Comparison of ENCODE assay signal across 27 mouse cellular contexts in the genomic region with DNA sequence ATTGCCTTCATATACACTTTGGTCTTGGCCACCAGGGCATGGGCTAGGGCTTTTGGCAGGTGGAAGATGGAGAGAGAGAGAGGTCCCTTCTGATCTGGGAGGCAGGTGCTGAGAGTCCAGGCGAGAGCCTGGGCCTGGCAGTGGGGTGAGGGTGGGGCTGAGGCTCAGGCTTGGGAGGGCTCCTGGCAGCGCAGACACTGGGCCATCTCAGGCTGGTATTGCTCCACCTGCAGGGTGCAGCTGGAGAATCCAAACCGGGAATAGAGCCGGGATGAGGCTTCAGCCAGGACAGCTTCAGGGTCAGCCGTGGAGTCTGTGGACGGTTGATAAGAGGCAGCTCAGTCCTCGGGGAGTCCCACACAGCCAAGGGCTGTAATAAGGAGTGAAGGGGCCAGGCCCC. TPM values are rescaled to one million over a fixed set of nuclear protein-coding genes. Genes with fewer than 3 reads are reported as not detected.
DNase-seq lines count a peak whose midpoint lies in the region; ATAC-seq and TF ChIP-seq lines count a peak whose summit lies in the region.
"Had no signal": no experiment of that assay in that cellular context is flagged by ENCODE, and none has a peak within 500 bp of the region (broad histone marks: within the 10 kb centered on the region; RNA-seq: fewer than 3 reads in every experiment).

No protein-coding gene starts in this region.

- peaks cover 34% of the 10 kb centered on the region for H3K4me1 ChIP-seq in hindbrain, embryonic 10.5 days (replicated peaks)
- H3K4me1 ChIP-seq in hindbrain, embryonic 16.5 days (ENCODE audit: control insufficient read depth, insufficient read depth, low read depth, low read length): no peaks in the 10 kb centered on the region
- H3K4me1 ChIP-seq in hindbrain, embryonic 13.5 days (replicated peaks): peaks cover 44% of the 10 kb centered on the region
- H3K4me1 ChIP-seq in midbrain, embryonic 13.5 days (replicated peaks): peaks cover 33% of the 10 kb centered on the region
- H3K4me1 ChIP-seq in kidney, adult 2 months (ENCODE audit: control insufficient read depth, insufficient read depth, low read length): no peaks in the 10 kb centered on the region
- H3K4me1 ChIP-seq: embryonic facial prominence, embryonic 12.5 days; forebrain, embryonic 15.5 days; limb, embryonic 15.5 days had no signal

- DNase-seq in hindbrain, embryonic 10.5 days (ENCODE audit: low spot score): no peak
- DNase-seq in 3T3-L1 (ENCODE audit: low read depth, low spot score): peak; percentile 28
- no peak for DNase-seq in lung, adult 18-20 months
- no peak for DNase-seq in adrenal gland, adult 8-10 months
- DNase-seq in kidney, adult 2 months: no peak
- DNase-seq: adrenal gland, adult 2 months; cerebellum, adult 11 months; heart, postnatal 4 days; kidney, adult 11 months; right cerebral cortex, postnatal 25 days; thymus, postnatal 25 days had no signal

- peak overlapping the region; percentile 35; the same call in 1 of the 2 replicates for H3K27ac ChIP-seq in hindbrain, embryonic 10.5 days
- no peak overlapping the region for H3K27ac ChIP-seq in hindbrain, embryonic 16.5 days (ENCODE audit: low read depth, low read length)
- H3K27ac ChIP-seq in hindbrain, embryonic 13.5 days: peak overlapping the region; percentile 58; the same call in 1 of the 2 replicates
- peak overlapping the region; percentile 45 for H3K27ac ChIP-seq in midbrain, embryonic 13.5 days
- no peak overlapping the region for H3K27ac ChIP-seq in kidney, adult 2 months (ENCODE audit: insufficient read depth, low read depth, low read length)
- H3K27ac ChIP-seq: embryonic facial prominence, embryonic 12.5 days; forebrain, embryonic 15.5 days; heart, embryonic 15.5 days; kidney, postnatal 0 days; limb, embryonic 15.5 days; liver, embryonic 15.5 days had no signal

- H3K9me3 ChIP-seq in hindbrain, embryonic 10.5 days: no peaks in the 10 kb centered on the region
- H3K9me3 ChIP-seq in hindbrain, embryonic 16.5 days (ENCODE audit: control insufficient read depth, low read length): no peaks in the 10 kb centered on the region
- no peaks in the 10 kb centered on the region for H3K9me3 ChIP-seq in hindbrain, embryonic 13.5 days
- H3K9me3 ChIP-seq in midbrain, embryonic 13.5 days: no peaks in the 10 kb centered on the region
- H3K9me3 ChIP-seq: embryonic facial prominence, embryonic 12.5 days; forebrain, embryonic 15.5 days; heart, embryonic 15.5 days; limb, embryonic 15.5 days; liver, embryonic 15.5 days had no signal

- TF ChIP-seq CTCF in kidney, adult 2 months (conservative IDR thresholded peaks at IDR 0.05; ENCODE audit: insufficient read depth, insufficient read length, low read depth, low read length): no peak

- WGBS in hindbrain, embryonic 10.5 days: 33% methylated on average over 7 of the region's 7 CpGs
- WGBS in hindbrain, embryonic 16.5 days: 35% methylated on average over 7 of the region's 7 CpGs
- 21% methylated on average over 7 of the region's 7 CpGs for WGBS in hindbrain, embryonic 13.5 days
- 27% methylated on average over 7 of the region's 7 CpGs for WGBS in midbrain, embryonic 13.5 days
- WGBS in kidney, adult 2 months: 54% methylated on average over 7 of the region's 7 CpGs

- no peak overlapping the region for H3K4me3 ChIP-seq in hindbrain, embryonic 10.5 days
- H3K4me3 ChIP-seq in hindbrain, embryonic 16.5 days (ENCODE audit: low read length): no peak overlapping the region
- no peak overlapping the region for H3K4me3 ChIP-seq in hindbrain, embryonic 13.5 days
- no peak overlapping the region for H3K4me3 ChIP-seq in midbrain, embryonic 13.5 days (replicated peaks)
- no peak overlapping the region for H3K4me3 ChIP-seq in kidney, adult 2 months (ENCODE audit: insufficient read depth, low read depth, low read length)
- H3K4me3 ChIP-seq: embryonic facial prominence, embryonic 12.5 days; forebrain, embryonic 15.5 days; heart, embryonic 15.5 days; limb, embryonic 15.5 days; liver, embryonic 15.5 days had no signal

- peaks cover 73% of the 10 kb centered on the region for H3K27me3 ChIP-seq in hindbrain, embryonic 10.5 days (ENCODE audit: insufficient read depth, poor library complexity, severe bottlenecking)
- H3K27me3 ChIP-seq in hindbrain, embryonic 16.5 days (replicated peaks; ENCODE audit: control insufficient read depth, insufficient read depth, low read length): peaks cover 11% of the 10 kb centered on the region
- peaks cover 27% of the 10 kb centered on the region for H3K27me3 ChIP-seq in hindbrain, embryonic 13.5 days
- H3K27me3 ChIP-seq in midbrain, embryonic 13.5 days: peaks cover 39% of the 10 kb centered on the region
- no peaks in the 10 kb centered on the region for H3K27me3 ChIP-seq in kidney, adult 2 months (replicated peaks; ENCODE audit: control insufficient read depth, insufficient read depth, low read length)

- TF ChIP-seq POLR2A in kidney, adult 2 months (IDR thresholded peaks at IDR 0.05; ENCODE audit: low read depth, low read length): no peak

- ATAC-seq in hindbrain, embryonic 16.5 days: no peak
- no peak for ATAC-seq in hindbrain, embryonic 13.5 days (ENCODE audit: low FRiP score)
- no peak for ATAC-seq in midbrain, embryonic 13.5 days
- ATAC-seq: forebrain, embryonic 15.5 days; lung, postnatal 0 days had no signal

- H3K36me3 ChIP-seq in hindbrain, embryonic 10.5 days: no peaks in the 10 kb centered on the region
- H3K36me3 ChIP-seq in hindbrain, embryonic 16.5 days (ENCODE audit: control insufficient read depth, insufficient read depth, low read length): no peaks in the 10 kb centered on the region
- peaks cover 5% of the 10 kb centered on the region; the same call in 1 of the 2 replicates for H3K36me3 ChIP-seq in hindbrain, embryonic 13.5 days
- H3K36me3 ChIP-seq in midbrain, embryonic 13.5 days: no peaks in the 10 kb centered on the region
- H3K36me3 ChIP-seq in kidney, adult 2 months (ENCODE audit: control insufficient read depth, insufficient read depth, low read length): no peaks in the 10 kb centered on the region
- H3K36me3 ChIP-seq: embryonic facial prominence, embryonic 12.5 days; forebrain, embryonic 15.5 days; heart, embryonic 15.5 days; limb, embryonic 15.5 days; liver, embryonic 15.5 days had no signal

- H3K9ac ChIP-seq in hindbrain, embryonic 16.5 days (ENCODE audit: low read depth, low read length): no peak overlapping the region
- peak overlapping the region; percentile 49; the same call in 1 of the 2 replicates for H3K9ac ChIP-seq in hindbrain, embryonic 13.5 days
- H3K9ac ChIP-seq in midbrain, embryonic 13.5 days (replicated peaks): peak overlapping the region; percentile 47; the same call in 1 of the 2 replicates
- H3K9ac ChIP-seq: embryonic facial prominence, embryonic 12.5 days; forebrain, embryonic 15.5 days; heart, embryonic 15.5 days; limb, embryonic 15.5 days; liver, embryonic 15.5 days had no signal

- no peak overlapping the region for H3K4me2 ChIP-seq in hindbrain, embryonic 16.5 days (ENCODE audit: low read length)
- no peak overlapping the region for H3K4me2 ChIP-seq in hindbrain, embryonic 13.5 days
- no peak overlapping the region for H3K4me2 ChIP-seq in midbrain, embryonic 13.5 days (replicated peaks)
- H3K4me2 ChIP-seq: embryonic facial prominence, embryonic 12.5 days; forebrain, embryonic 15.5 days; heart, embryonic 15.5 days; limb, embryonic 15.5 days; liver, embryonic 15.5 days had no signal

RNA-seq across cellular contexts. Expression of gene Dnajc5g, which starts 19.5 kb away (rescaled TPM):
- not detected in 2 replicates for polyA plus RNA-seq in hindbrain, embryonic 10.5 days (2016; fragmentation: Nextera tagmentation; extraction: Ambion mirVana)
- not detected in 2 replicates for polyA plus RNA-seq in hindbrain, embryonic 16.5 days (2015; fragmentation: Nextera tagmentation; extraction: Ambion mirVana)
- polyA plus RNA-seq in hindbrain, embryonic 13.5 days (2015; fragmentation: Nextera tagmentation; extraction: Ambion mirVana): not detected in 2 replicates
- not detected in 2 replicates for polyA plus RNA-seq in midbrain, embryonic 13.5 days (2015; fragmentation: Nextera tagmentation; extraction: Ambion mirVana)
- total RNA-seq in adrenal gland, adult 8-10 months (2022): not detected
- not detected in 2 replicates for polyA plus RNA-seq in kidney, adult 2 months (2012; rRNA removed)
- total RNA-seq: adrenal gland, adult 2 months; gastrocnemius, postnatal 4 days; heart, postnatal 4 days; layer of hippocampus, adult 18-20 months; left cerebral cortex, postnatal 25 days had no signal
- polyA plus RNA-seq: adrenal gland, adult 2 months; C2C12; embryonic facial prominence, embryonic 12.5 days; forebrain, embryonic 15.5 days; heart, embryonic 15.5 days; kidney, postnatal 0 days; limb, embryonic 15.5 days; liver, embryonic 15.5 days; lung, postnatal 0 days; neural tube, embryonic 14.5 days; stomach, embryonic 16.5 days had no signal

RNA-seq across cellular contexts. Expression of gene Slc30a3, which starts 21.4 kb away (rescaled TPM):
- 2.1 and 9.3 TPM in 2 replicates for polyA plus RNA-seq in hindbrain, embryonic 10.5 days (2016; fragmentation: Nextera tagmentation; extraction: Ambion mirVana)
- polyA plus RNA-seq in hindbrain, embryonic 16.5 days (2015; fragmentation: Nextera tagmentation; extraction: Ambion mirVana): 44.3 and 52.7 TPM in 2 replicates
- 30.5 and 35.0 TPM in 2 replicates for polyA plus RNA-seq in hindbrain, embryonic 13.5 days (2015; fragmentation: Nextera tagmentation; extraction: Ambion mirVana)
- polyA plus RNA-seq in midbrain, embryonic 13.5 days (2015; fragmentation: Nextera tagmentation; extraction: Ambion mirVana): 15.9 and 16.8 TPM in 2 replicates
- total RNA-seq in adrenal gland, adult 8-10 months (2022): under 1 TPM in 1 of 4 experiments, not detected in 3; 0.28 TPM
- polyA plus RNA-seq in kidney, adult 2 months (2012; rRNA removed): 0.14 and 0.24 TPM in 2 replicates
- total RNA-seq: adrenal gland, adult 2 months; gastrocnemius, postnatal 4 days had no signal
- polyA plus RNA-seq: adrenal gland, adult 2 months; lung, postnatal 0 days had no signal

RNA-seq across cellular contexts. Expression of gene Trim54, which starts 29.9 kb away (rescaled TPM):
- not detected in 2 replicates for polyA plus RNA-seq in hindbrain, embryonic 10.5 days (2016; fragmentation: Nextera tagmentation; extraction: Ambion mirVana)
- 1.00 TPM in 1 of 2 replicates, not detected in the other for polyA plus RNA-seq in hindbrain, embryonic 16.5 days (2015; fragmentation: Nextera tagmentation; extraction: Ambion mirVana)
- polyA plus RNA-seq in hindbrain, embryonic 13.5 days (2015; fragmentation: Nextera tagmentation; extraction: Ambion mirVana): 0.16 TPM in 1 of 2 replicates, not detected in the other
- polyA plus RNA-seq in midbrain, embryonic 13.5 days (2015; fragmentation: Nextera tagmentation; extraction: Ambion mirVana): not detected in 2 replicates
- total RNA-seq in adrenal gland, adult 8-10 months (2022): not detected
- 0.05 and 3.9 TPM in 2 replicates for polyA plus RNA-seq in kidney, adult 2 months (2012; rRNA removed)
- total RNA-seq: adrenal gland, adult 2 months; layer of hippocampus, adult 18-20 months had no signal
- polyA plus RNA-seq: adrenal gland, adult 2 months; forebrain, embryonic 15.5 days; kidney, postnatal 0 days; neural tube, embryonic 14.5 days had no signal

RNA-seq across cellular contexts. Expression of gene Cad, which starts 32.0 kb away (rescaled TPM):
- polyA plus RNA-seq in hindbrain, embryonic 10.5 days (2016; fragmentation: Nextera tagmentation; extraction: Ambion mirVana): 43.5 and 55.9 TPM in 2 replicates
- 11.6 and 16.8 TPM in 2 replicates for polyA plus RNA-seq in hindbrain, embryonic 16.5 days (2015; fragmentation: Nextera tagmentation; extraction: Ambion mirVana)
- 13.7 and 14.7 TPM in 2 replicates for polyA plus RNA-seq in hindbrain, embryonic 13.5 days (2015; fragmentation: Nextera tagmentation; extraction: Ambion mirVana)
- polyA plus RNA-seq in midbrain, embryonic 13.5 days (2015; fragmentation: Nextera tagmentation; extraction: Ambion mirVana): 16.1 and 19.1 TPM in 2 replicates
- total RNA-seq in adrenal gland, adult 8-10 months (2022): 10 to 100 TPM; 23.1 to 52.0 (median 33.6) TPM
- 12.4 and 14.2 TPM in 2 replicates for polyA plus RNA-seq in kidney, adult 2 months (2012; rRNA removed)

RNA-seq across cellular contexts. Expression of gene Slc5a6, which starts 37.9 kb away (rescaled TPM):
- 8.1 and 10.1 TPM in 2 replicates for polyA plus RNA-seq in hindbrain, embryonic 10.5 days (2016; fragmentation: Nextera tagmentation; extraction: Ambion mirVana)
- 30.1 and 31.6 TPM in 2 replicates for polyA plus RNA-seq in hindbrain, embryonic 16.5 days (2015; fragmentation: Nextera tagmentation; extraction: Ambion mirVana)
- polyA plus RNA-seq in hindbrain, embryonic 13.5 days (2015; fragmentation: Nextera tagmentation; extraction: Ambion mirVana): 18.1 and 20.3 TPM in 2 replicates
- 17.3 and 19.3 TPM in 2 replicates for polyA plus RNA-seq in midbrain, embryonic 13.5 days (2015; fragmentation: Nextera tagmentation; extraction: Ambion mirVana)
- total RNA-seq in adrenal gland, adult 8-10 months (2022): 10 to 100 TPM; 33.5 to 46.4 (median 38.1) TPM
- 81.5 and 121 TPM in 2 replicates for polyA plus RNA-seq in kidney, adult 2 months (2012; rRNA removed)

Comparison
In these comparisons a context has a peak if more than half of its experiments do, and no peak if none do; other contexts are left out.
1. H3K27ac ChIP-seq: peak in hindbrain, embryonic 10.5 days (single experiment), hindbrain, embryonic 13.5 days (single experiment) and midbrain, embryonic 13.5 days (single experiment); none in hindbrain, embryonic 16.5 days (single experiment) and kidney, adult 2 months (single experiment).